Mouse (Mus musculus) retina, adult 2 months (tissue): ENCODE data around the gene Rnf145.

Source experiments
- DNase-seq: peaks from one replicate; pipeline ENCODE4 v3.0.0-alpha.2; 2012; ENCODE audit warnings: low read depth, low spot score

Rnf145 gene

DNA sequence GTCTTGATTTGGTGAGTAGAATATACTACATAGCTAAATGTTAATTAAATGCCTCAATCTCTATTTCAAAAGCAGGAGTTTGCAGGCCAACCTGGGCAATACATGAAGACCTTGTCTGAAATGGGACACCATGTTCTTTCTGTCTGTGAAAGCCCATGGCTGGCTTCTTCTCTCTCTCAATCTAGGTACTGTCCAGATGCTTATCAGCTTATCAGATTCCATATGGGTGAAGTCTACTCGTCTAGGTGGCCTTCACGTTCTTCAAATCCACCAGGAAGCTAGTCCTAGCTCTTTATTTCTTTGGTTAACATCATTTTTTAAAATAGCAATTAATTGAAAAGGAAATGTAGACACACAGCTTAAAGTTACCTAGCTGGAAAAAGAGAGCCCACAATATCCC, 8.9 kb upstream of the Rnf145 start:
- DNase-seq, result no peak

- no peak for DNase-seq
Measured at GRCm38 (mm10) chr11:44510371-44510770, 8.4 kb upstream of the Rnf145 start.

GRCm38 (mm10) chr11:44512044-44513025, 6.4 kb upstream of the Rnf145 start:
- DNase-seq, result no peak

DNA sequence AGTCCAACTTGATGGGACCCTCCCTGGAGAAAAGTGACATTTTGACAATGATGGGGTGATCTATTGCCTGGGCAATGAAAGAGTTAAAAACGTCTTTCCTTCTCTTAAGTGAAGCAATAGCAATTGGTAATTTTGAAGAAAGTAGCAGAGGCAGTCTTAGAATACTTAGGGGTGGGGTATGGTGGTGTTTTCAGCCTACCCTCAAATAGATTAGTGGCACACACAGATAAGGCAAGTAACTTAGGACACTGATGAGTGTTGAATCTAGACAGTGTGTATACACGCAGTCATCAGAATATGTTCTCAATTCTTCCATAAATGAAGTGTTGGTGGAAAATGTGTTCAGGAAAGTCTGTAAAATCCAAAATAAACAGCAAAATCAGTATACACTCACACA, 5.7 kb upstream of the Rnf145 start:
- DNase-seq, result no peak

- no peak for DNase-seq
Measured at GRCm38 (mm10) chr11:44514666-44515065, 4.1 kb upstream of the Rnf145 start.

DNA sequence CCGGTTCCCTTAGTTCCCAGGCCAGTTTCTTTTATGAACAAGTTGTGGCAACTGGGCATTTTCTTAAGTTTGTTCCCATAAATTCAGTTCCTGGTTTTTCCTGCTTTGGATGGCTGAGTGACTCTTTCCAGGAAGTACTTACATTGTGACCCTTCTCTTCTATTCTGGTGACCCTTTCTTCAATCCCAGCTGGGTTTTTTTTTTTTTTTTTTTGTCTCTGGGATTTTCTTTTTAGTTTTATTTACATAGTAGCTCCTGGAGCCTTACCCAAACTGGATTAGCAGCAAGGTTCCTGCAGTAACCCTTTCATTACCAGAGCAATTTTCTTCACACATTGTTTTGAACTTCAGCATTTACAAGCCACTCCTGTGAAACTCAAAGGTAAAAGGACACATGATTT, 2.4 kb upstream of the Rnf145 start:
- no peak for DNase-seq

DNA sequence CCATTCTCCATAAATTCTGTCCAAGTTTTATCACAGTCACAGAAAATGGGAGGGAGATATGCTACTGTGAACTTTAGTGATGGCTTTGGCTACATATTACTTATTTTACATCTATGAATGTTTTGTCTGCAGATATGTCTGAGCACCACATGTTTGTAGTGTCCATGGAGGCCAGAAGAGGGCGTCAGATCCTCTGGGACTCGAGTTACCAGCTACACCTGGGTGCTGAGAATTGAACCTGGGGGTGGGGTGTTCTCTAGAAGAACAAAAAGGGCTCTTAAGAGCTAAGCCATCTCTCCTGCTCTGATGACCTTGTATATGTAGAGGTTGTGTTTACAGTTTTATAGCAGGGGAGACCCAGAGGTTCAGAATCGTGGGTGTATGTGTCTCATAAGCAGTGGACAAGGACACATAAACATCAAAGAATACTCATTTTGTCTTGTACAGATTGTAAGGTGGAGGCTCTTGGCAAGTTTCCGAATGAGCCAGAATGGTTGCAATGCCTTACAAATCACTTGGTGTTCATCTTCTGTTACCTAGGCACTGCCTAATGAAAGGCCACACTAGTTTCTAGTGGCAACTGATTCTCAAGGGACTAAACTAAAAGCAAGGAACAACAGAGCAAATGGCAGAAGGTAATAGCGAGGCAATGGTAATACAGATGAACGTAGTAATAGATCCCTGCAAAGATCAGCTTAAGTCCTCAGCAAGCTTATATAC, 1.0 kb upstream of the Rnf145 start:
- DNase-seq, result no peak

- DNase-seq, result no peak
Measured at GRCm38 (mm10) chr11:44519096-44519949, 559 bp downstream of the Rnf145 start.

GRCm38 (mm10) chr11:44519950-44520761, 1.4 kb downstream of the Rnf145 start:
- peak; percentile 66 for DNase-seq

DNA sequence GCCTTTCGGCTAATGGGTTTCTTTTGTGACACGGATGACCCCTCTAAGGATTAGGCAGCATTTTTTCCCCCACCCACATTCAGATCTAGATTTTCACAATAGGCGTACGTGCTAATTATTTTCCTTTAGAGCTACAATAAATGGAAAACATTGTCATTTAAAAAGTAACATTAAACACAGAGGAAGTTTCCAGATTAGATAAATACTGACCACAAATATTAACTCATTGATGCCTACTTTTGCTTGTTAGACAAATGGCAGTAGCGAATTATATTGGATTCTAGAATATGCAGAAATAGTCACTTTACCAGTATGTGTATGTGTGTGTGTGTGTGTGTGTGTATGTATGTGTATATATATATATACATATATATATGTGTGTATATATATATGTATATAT, 3.8 kb downstream of the Rnf145 start:
- no peak for DNase-seq

- no peak for DNase-seq
Measured at GRCm38 (mm10) chr11:44525765-44526164, 7.0 kb downstream of the Rnf145 start.

DNA sequence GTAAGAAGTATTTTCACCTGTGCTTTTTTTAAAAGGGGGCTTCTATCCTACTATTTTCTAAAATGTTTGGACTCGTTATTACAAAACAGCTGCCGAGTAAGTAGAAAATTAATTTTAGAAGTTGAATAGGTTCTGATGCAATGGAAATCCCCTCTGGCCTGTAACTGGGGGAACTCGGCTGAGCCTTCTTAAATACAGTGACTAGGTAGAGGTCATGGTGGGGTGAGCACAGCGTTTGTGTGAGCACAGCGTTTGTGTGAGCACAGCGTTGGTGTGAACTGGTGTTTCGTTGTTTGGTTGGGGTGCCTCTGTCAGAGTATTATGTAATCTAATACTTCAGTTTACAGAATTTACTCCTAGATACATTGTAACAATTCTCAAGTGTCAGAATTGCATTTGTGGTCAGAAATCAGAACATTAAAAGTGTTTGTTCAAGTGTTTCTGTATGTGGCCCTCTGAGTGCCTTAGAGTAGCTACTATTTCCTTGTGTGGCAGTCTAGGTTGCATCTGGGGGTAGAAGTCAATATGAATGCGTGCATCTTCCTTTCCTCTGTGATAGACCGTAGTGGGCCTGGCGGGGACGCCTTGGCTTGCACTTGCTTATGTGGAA, 8.0 kb downstream of the Rnf145 start:
- no peak for DNase-seq

GRCm38 (mm10) chr11:44528560-44529199, 9.9 kb downstream of the Rnf145 start:
- no peak for DNase-seq

DNA sequence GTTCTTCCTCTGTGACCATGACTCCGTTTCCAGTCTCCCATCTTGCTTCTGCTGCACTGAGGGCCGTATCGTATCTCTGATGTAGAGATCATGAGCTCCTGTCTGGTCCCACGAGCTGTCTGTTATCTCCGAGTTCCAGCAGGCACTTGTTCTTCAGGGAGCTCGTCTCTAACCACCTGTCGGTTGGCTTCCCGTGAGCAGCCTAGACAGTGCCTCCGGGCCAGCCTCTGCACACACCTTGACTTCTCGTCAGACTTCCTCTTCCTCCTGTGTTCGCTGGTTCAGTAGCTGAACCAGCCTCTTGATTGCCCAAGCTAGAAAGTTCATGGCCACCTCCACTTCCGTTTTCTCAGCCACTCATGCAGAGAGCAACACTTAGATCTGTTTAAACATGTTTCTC, 10.4 kb downstream of the Rnf145 start:
- DNase-seq, result no peak

DNA sequence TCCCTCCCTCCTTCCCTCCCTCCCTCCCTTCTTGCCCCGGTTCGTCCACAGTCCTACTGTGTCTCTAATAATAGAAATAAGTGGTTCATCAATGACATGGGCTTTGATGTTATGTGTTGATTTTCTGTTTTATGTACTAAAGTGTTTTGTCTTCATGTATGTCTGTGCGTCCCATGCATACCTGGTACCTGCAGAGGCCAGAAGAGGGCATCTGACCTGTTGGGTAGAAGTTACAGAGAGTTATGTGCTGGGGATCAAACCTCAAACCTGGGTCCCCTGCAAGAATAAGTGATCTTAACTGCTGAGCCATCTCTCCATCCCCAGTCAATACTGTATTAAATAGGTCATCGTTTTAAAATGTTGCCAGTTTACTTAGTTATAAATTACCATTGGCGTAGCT, 11.0 kb downstream of the Rnf145 start:
- no peak for DNase-seq

DNA sequence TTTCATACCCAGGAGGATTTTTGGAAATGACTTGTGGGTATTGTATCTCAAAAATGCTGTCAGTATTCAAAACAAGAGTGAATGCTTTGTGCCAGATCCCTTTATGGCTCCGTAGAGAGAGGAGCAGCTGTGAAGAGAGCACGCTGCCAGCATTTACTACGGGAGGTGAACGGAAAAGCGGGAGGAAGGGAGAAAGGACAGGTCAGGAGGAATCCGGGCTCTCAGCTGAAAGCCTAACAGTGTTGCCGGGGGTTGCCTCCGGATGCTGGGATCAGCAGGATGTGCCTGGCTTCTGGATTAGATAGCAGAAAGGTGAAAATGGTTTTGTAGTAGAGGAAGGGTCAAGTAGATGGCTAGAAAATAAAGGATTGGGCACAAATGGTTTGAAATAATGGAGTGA, 11.6 kb downstream of the Rnf145 start:
- no peak for DNase-seq

DNA sequence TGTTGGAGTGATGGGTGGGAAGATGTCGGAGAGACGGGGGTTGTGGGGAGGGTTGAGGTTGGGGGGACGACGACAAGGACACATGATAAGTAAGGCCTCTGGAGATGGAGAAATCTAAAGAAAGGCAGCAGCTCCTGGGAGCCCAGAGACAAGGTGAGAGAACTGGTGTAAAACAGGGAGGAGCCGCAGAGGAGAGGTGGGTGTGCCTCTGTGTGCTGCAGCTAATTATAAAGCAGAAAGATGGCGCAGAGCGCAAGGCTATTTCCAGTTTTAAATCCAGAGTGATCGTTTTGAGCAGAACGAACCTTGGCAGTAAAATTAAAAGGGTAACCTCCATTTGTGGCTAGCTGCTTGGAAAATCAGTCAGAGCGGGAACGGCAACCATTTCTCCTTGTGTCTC, 12.1 kb downstream of the Rnf145 start:
- no peak for DNase-seq

- no peak for DNase-seq
Measured at GRCm38 (mm10) chr11:44531617-44532016, 12.9 kb downstream of the Rnf145 start.

GRCm38 (mm10) chr11:44532846-44533781, 14.3 kb downstream of the Rnf145 start:
- no peak for DNase-seq
